Mouse (Mus musculus) C2C12 (cell line): Measurements from ENCODE around the gene Frs2. TPM values are rescaled to one million over a fixed set of nuclear protein-coding genes. Genes with fewer than 3 reads are reported as not detected.
"Not testable (repeated sequence)": the region's sequence is repeated elsewhere in the genome, so short reads cannot be mapped to it uniquely, and the experiment has no call there.

Experiments
- H3K27me3 ChIP-seq: one replicate; pipeline ENCODE4 v1.6.1; 2011; ENCODE audit not compliant: control insufficient read depth, insufficient read depth, insufficient read length
- H3K36me3 ChIP-seq: one replicate; pipeline ENCODE4 v1.6.1; 2011; ENCODE audit not compliant: control insufficient read depth, insufficient read depth
- H3K4me3 ChIP-seq: one replicate; pipeline ENCODE4 v1.5.1; 2011; ENCODE audit warnings: mild to moderate bottlenecking, control low read depth; ENCODE audit not compliant: poor library complexity, insufficient read depth, severe bottlenecking
- H3K79me2 ChIP-seq: one replicate; pipeline ENCODE4 v1.6.1; 2011; ENCODE audit not compliant: control insufficient read depth, insufficient read depth
- H3K79me3 ChIP-seq: one replicate; pipeline ENCODE4 v1.6.1; 2011; ENCODE audit warnings: low read depth, control low read depth
- H3ac ChIP-seq: one replicate; pipeline ENCODE3; 2011; ENCODE audit warnings: low read depth; ENCODE audit not compliant: control insufficient read depth, insufficient read length
- CEBPB ChIP-seq: IDR thresholded peaks from one replicate; pipeline ENCODE4 v1.6.1; 2011; ENCODE audit warnings: low read depth, mild to moderate bottlenecking, control low read depth, moderate library complexity
- CTCF ChIP-seq: IDR thresholded peaks from one replicate; pipeline ENCODE4 v1.5.1; 2011; ENCODE audit not compliant: control insufficient read depth, insufficient read depth, insufficient read length
- FOSL1 ChIP-seq: IDR thresholded peaks from one replicate; pipeline ENCODE4 v1.8.0; 2011; ENCODE audit warnings: mild to moderate bottlenecking, low read length; ENCODE audit not compliant: poor library complexity, insufficient read depth, severe bottlenecking
- MAX ChIP-seq: IDR thresholded peaks from one replicate; pipeline ENCODE4 v1.6.1; 2011; ENCODE audit warnings: mild to moderate bottlenecking, control low read depth
- MYOD1 ChIP-seq: IDR thresholded peaks from one replicate; pipeline ENCODE4 v1.6.1; 2011; ENCODE audit warnings: low read depth; ENCODE audit not compliant: control insufficient read depth, insufficient read length
- MYOG ChIP-seq: IDR thresholded peaks from one replicate; pipeline ENCODE4 v1.6.1; 2011; ENCODE audit not compliant: control insufficient read depth, insufficient read length; ENCODE audit errors: extremely low read depth
- USF1 ChIP-seq: IDR thresholded peaks from one replicate; pipeline ENCODE4 v1.6.1; 2011; ENCODE audit warnings: low read depth, mild to moderate bottlenecking, control low read depth, moderate library complexity
- polyA plus RNA-seq: library from polyadenylated mRNA; unstranded; fragments of >200 nt; fragmentation: generic; extraction: Trizol; gene quantifications from one replicate; pipeline ENCODE4 v1.2.1, GENCODE M21; 2012; ENCODE audit warnings: missing spikeins

Gene Frs2
- polyA plus RNA-seq, 1 experiment, result 11.0 TPM

DNA sequence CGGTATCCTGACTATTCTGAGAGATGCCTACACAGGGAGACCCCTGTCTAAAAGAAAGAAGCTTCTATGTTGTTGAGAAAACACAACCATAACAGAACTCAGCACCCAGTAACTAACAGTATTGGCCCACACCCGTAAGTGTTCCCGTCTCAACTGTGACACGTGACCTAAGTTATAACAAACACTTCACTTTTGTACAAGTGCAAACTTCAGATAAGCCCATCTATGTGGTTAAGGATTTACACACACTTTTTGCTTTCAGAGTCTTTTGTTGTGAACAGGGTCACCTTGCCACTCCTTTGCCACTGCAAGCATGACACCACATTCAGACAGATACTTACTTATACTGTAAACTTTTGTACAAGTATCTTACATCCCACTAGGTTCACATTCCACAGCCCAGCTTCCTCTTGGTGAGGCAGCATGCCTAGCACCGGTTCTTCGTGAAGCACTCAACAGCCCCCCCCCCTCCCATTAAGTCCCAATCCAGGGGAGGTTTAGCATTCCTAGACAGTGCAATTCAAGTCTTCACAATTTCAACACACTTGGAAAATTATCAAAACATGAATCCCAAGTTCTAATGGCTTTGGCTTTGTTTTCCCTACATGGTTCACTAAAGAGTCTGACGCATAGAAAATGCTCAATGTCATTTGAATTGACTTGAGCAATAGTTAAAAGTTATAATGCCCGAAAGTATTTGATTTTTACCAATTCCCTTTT lies 2.6 kb downstream of the Frs2 start:
- peaks cover 85% of the 10 kb centered on the region for H3K79me2 ChIP-seq
- no peaks in the 10 kb centered on the region for H3K27me3 ChIP-seq
- no peaks in the 10 kb centered on the region for H3K36me3 ChIP-seq
- H3K4me3 ChIP-seq, result no peak overlapping the region
- no peak overlapping the region for H3ac ChIP-seq
- no peak for TF ChIP-seq CEBPB
- TF ChIP-seq MYOD1, result no peak
- peak; percentile 23 for TF ChIP-seq USF1
- peaks cover 72% of the 10 kb centered on the region for H3K79me3 ChIP-seq

DNA sequence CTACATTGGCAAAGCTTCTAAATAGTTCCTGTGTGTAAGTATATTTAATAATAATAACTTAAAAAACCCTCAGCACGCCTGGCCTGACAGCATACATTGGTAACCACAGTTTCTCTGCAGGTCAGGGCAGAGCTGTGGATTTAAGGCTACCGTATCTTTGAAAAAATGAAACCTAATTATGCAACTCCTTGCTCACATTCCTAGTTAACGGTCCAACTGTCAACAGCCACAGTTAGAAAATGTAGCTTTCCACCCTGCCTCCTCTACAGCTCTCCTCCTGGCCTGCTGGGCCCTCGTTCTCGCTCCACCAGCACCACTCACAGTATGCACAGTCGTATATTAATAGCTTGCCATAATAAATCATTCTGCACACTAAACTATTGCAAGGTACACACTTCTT lies 3.7 kb downstream of the Frs2 start:
- H3K79me3 ChIP-seq, result peaks cover 83% of the 10 kb centered on the region
- peaks cover 94% of the 10 kb centered on the region for H3K79me2 ChIP-seq
- no peak overlapping the region for H3ac ChIP-seq
- no peaks in the 10 kb centered on the region for H3K27me3 ChIP-seq
- H3K4me3 ChIP-seq, result no peak overlapping the region
- H3K36me3 ChIP-seq, result no peaks in the 10 kb centered on the region
- TF ChIP-seq MYOG, result no peak
- TF ChIP-seq FOSL1, result no peak
- no peak for TF ChIP-seq USF1
- no peak for TF ChIP-seq MAX
- TF ChIP-seq CEBPB, result no peak
- TF ChIP-seq CTCF, result no peak
- no peak for TF ChIP-seq MYOD1

DNA sequence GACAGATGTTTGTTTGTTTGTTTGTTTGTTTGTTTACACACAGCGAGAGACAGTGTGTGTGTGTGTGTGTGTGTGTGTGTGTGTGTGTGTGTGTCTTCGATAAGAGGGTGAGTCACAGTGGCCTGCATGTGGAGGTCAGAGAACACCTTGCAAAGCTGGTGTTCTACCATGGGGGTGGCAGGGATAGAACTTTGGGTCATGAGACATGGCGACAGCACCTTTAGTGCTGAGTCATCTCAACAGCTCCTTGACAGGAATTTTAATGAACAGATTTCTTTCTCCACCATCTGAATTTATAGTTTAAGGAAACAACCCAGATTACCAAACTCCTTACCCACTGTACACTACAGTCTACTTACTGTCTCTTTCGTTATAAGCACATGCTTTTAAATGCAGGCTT lies 4.3 kb downstream of the Frs2 start:
- no peaks in the 10 kb centered on the region for H3K36me3 ChIP-seq
- TF ChIP-seq FOSL1 (no peak), USF1 (no peak), CTCF (no peak), CEBPB (no peak), MAX (no peak), MYOG (no peak), MYOD1 (no peak)
- H3K27me3 ChIP-seq, result no peaks in the 10 kb centered on the region
- H3K4me3 ChIP-seq, result no peak overlapping the region
- peaks cover 94% of the 10 kb centered on the region for H3K79me2 ChIP-seq
- peaks cover 87% of the 10 kb centered on the region for H3K79me3 ChIP-seq
- no peak overlapping the region for H3ac ChIP-seq

DNA sequence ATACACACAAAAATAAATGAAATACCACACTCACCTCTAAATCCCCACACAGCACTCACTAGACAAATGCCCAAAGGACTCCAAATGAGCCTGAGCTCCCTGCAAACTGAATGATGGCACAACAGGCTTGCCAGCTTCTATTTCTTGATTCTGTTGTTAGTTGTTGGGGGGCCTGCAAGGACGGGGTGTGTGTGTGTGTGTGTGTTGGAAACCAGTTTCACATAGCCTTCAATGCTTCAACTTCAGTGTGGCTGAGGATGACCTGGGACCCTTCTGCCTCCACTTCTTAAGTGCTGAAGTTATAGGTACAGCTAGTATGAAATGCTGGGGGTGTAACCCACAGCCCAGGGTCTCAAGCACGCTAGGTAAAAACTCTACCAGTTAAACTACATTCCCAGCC lies 5.0 kb downstream of the Frs2 start:
- TF ChIP-seq FOSL1, result no peak
- no peak for TF ChIP-seq USF1
- TF ChIP-seq MAX, result no peak
- no peak for TF ChIP-seq CEBPB
- TF ChIP-seq MYOD1, result no peak
- no peak for TF ChIP-seq CTCF
- TF ChIP-seq MYOG, result no peak
- H3K4me3 ChIP-seq, result no peak overlapping the region
- peaks cover 100% of the 10 kb centered on the region for H3K79me2 ChIP-seq

DNA sequence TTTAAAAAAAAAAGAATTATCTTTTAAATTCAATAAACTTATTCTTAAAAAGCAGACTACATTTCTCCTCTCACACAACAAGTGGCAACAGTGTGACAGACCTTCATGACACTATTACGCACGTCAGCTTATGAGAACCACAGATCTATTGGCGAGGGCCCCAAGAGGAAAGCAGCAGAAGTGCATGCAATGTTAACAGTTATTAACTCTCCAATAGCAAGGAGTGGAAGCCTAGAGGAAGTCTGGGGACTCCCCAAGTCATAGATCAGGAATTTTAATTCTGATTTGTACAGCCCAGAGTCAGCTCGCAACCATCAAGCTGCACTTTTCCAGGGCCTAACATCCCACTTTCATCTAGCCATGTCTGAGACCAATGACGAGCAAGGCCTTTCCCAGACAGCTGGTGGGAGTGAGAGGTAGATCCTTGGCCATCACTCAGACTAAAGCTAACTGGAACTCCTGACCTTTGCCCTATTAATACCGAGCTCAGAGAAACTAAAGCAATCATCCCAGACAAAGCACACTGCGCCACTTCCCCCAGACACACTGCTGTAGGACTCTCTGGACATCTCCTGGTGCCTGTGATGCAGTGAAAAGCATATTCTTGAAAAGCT lies 6.3 kb downstream of the Frs2 start:
- H3K36me3 ChIP-seq, result no peaks in the 10 kb centered on the region
- no peaks in the 10 kb centered on the region for H3K27me3 ChIP-seq
- H3K79me3 ChIP-seq, result peaks cover 99% of the 10 kb centered on the region
- no peak overlapping the region for H3ac ChIP-seq
- TF ChIP-seq CEBPB (no peak), MAX (no peak), CTCF (no peak), FOSL1 (no peak), MYOG (no peak), MYOD1 (no peak), USF1 (no peak)
- peaks cover 100% of the 10 kb centered on the region for H3K79me2 ChIP-seq
- no peak overlapping the region for H3K4me3 ChIP-seq

More for the DNA sequence above, 5.0 kb downstream of the Frs2 start:
- no peaks in the 10 kb centered on the region for H3K27me3 ChIP-seq
- H3K79me3 ChIP-seq, result peaks cover 94% of the 10 kb centered on the region
- H3ac ChIP-seq, result no peak overlapping the region
- no peaks in the 10 kb centered on the region for H3K36me3 ChIP-seq

DNA sequence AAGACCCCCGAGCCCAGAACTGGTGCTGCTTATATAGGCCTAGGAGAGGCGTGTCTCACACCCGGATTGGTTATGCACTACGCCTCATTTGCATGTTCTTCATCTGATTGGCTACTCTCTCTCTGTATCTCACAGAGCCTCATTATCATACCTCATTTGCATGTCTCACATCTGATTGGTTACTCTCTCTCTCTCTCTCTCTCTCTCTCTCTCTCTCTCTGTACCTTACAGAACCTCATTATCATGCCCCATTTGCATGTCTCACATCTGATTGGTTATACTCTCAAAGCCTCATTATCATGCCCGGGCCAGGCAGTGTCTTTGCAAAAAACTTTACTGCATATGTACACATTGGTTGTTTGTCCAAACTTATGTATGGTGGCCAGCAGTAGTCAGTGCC lies 16.8 kb downstream of the Frs2 start:
- not testable (repeated sequence) for H3K27me3 ChIP-seq, H3K4me3 ChIP-seq, H3ac ChIP-seq
- Histone ChIP-seq H3K36me3 (peaks cover 26% of the 10 kb centered on the region), H3K79me2 (peaks cover 100% of the 10 kb centered on the region), H3K79me3 (peaks cover 89% of the 10 kb centered on the region)
